Mouse (Mus musculus) liver, embryonic 16.5 days (tissue): ENCODE results near the gene Pnpla6. TPM values are rescaled to one million over a fixed set of nuclear protein-coding genes. Genes with fewer than 3 reads are reported as not detected.
"Not testable (repeated sequence)": the region's sequence is repeated elsewhere in the genome, so short reads cannot be mapped to it uniquely, and the experiment has no call there.

Experiments
- ATAC-seq: fragments of 200-750 bp; cut with Nextera tagmentation; 2 replicates; pipeline ENCODE4 v1.8.0; 2017; ENCODE audit warnings: low read depth, mild to moderate bottlenecking, moderate number of reproducible peaks, moderate library complexity
- H3K27ac ChIP-seq: fragments of 300-500 bp; sonication (generic); 2 replicates; pipeline ENCODE4 v1.5.1; 2014; ENCODE audit warnings: mild to moderate bottlenecking, low read length
- H3K27me3 ChIP-seq: fragments of 300-500 bp; sonication (generic); 2 replicates; pipeline ENCODE4 v1.6.1; 2014; ENCODE audit warnings: low read depth, low read length, mixed read lengths; ENCODE audit not compliant: control insufficient read depth, insufficient read depth
- H3K36me3 ChIP-seq: fragments of 300-500 bp; sonication (generic); 2 replicates; pipeline ENCODE4 v1.6.1; 2014; ENCODE audit warnings: mild to moderate bottlenecking; ENCODE audit not compliant: control insufficient read depth, insufficient read depth
- H3K4me1 ChIP-seq: fragments of 300-500 bp; sonication (generic); 2 replicates; pipeline ENCODE4 v1.6.1; 2014; ENCODE audit warnings: low read depth, low read length, mixed read lengths; ENCODE audit not compliant: control insufficient read depth
- H3K4me2 ChIP-seq: fragments of 300-500 bp; sonication (generic); 2 replicates; pipeline ENCODE4 v1.6.1; 2014; ENCODE audit warnings: low read depth, low read length, mixed read lengths
- H3K4me3 ChIP-seq: fragments of 300-500 bp; sonication (generic); 2 replicates; pipeline ENCODE4 v1.5.1; 2014; ENCODE audit warnings: low read depth, mild to moderate bottlenecking, low read length
- H3K9ac ChIP-seq: fragments of 300-500 bp; sonication (generic); 2 replicates; pipeline ENCODE4 v1.6.1; 2014; ENCODE audit warnings: low read depth, low read length
- H3K9me3 ChIP-seq: fragments of 300-500 bp; sonication (generic); replicated peaks from 2 replicates; pipeline ENCODE4 v1.6.1; 2016; ENCODE audit warnings: low read length; ENCODE audit not compliant: control insufficient read depth
- WGBS: fragments of 180-500 bp; shearing (Covaris S2); extraction: QIAGEN DNeasy Blood & Tissue Kit; methylation state at CpG from one replicate; pipeline ENCODE4 v1.1.7; 2014; ENCODE audit not compliant: insufficient replicate concordance; 5-methylcytosine and 5-hydroxymethylcytosine counted together
- polyA plus RNA-seq: library from polyadenylated mRNA; unstranded; fragments of >200 nt; fragmentation: Nextera tagmentation; extraction: Ambion mirVana; gene quantifications from 2 replicates; pipeline ENCODE4 v1.2.1, GENCODE M21; 2015

The Pnpla6 gene
- polyA plus RNA-seq, 1 experiment from 2014 or later, result 10.9 TPM

DNA sequence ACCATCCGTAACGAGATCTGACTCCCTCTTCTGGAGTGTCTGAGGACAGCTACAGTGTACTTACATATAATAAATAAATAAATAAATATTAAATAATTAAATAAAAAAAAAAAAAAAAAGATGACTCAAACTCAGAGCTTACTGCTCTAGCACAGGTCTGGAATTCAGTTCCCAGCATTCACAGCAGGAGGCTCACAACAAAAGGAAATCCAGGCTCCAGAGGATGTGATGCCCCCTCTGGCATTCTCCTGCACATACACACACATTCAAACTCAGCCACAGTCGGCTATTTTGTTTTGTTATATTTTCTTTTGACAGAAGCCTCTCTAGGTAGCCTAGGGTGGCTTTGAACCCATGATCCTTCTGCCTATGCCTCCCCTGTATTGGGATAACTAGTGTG lies 66.8 kb downstream of the Pnpla6 start:
- H3K27ac ChIP-seq, H3K4me1 ChIP-seq, H3K9me3 ChIP-seq, H3K4me3 ChIP-seq, H3K9ac ChIP-seq, ATAC-seq, H3K27me3 ChIP-seq, H3K36me3 ChIP-seq, H3K4me2 ChIP-seq: not testable (repeated sequence)
- 55% methylated on average over 1 of the region's 3 CpGs for WGBS

DNA sequence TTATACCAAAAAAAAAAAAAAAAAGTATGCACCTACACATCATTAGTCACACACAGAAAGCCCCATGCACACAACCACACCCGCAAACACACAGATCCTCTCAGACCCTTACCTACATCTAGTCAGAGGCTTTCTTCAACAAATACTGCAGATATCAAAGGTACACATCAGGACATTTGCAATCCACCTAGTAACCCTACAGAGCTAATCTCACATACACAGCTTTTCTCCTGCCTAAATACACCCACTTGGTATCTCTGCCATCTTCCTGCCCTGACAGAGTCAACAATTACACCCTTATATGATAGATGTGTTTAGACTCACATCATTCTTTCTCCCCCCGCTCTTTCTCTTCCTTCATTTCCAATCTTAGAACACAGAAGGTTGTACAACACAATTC lies 71.3 kb downstream of the Pnpla6 start:
- Histone ChIP-seq H3K9me3 (no peaks in the 10 kb centered on the region), H3K36me3 (no peaks in the 10 kb centered on the region), H3K27ac (no peak overlapping the region), H3K4me2 (peak overlapping the region; percentile 87; the same call in 1 of the 2 replicates), H3K4me1 (peaks cover 19% of the 10 kb centered on the region), H3K9ac (no peak overlapping the region), H3K4me3 (no peak overlapping the region), H3K27me3 (peaks cover 2% of the 10 kb centered on the region; the same call in 1 of the 2 replicates)
- 40% methylated on average over 2 of the region's 2 CpGs for WGBS
- ATAC-seq, result peak; percentile 59

DNA sequence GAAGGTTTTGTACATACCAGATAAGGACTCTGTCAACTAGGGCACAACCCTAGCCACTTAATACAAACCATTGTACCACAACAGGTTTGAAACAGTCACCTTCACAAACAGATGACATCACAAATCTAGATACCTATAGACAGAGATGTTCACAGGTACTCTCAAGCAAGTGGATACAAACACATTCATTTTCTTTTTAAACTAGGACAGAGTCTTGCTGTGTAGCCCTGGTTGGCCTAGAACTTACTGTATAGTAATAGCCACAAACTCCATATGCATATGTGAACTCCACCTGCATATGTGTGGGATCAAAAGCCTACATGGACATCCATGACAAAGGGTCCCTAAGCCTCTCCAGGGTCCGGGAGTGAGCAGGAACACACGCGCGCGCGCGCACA lies 71.8 kb downstream of the Pnpla6 start, which contains the start of gene Camsap3:
Gene Camsap3 (plus strand): TSS at position 301 of the 398 bp plus-strand sequence.
- ATAC-seq, result no peak; the same call in 1 of the 2 replicates
- Histone ChIP-seq H3K27ac (peak within 1 kb of the TSS; percentile 74), H3K4me1 (peaks cover 19% of the 10 kb centered on the region), H3K27me3 (peaks cover 2% of the 10 kb centered on the region; the same call in 1 of the 2 replicates), H3K9ac (peak within 1 kb of the TSS; percentile 72), H3K9me3 (no peaks in the 10 kb centered on the region), H3K36me3 (no peaks in the 10 kb centered on the region), H3K4me3 (peak within 1 kb of the TSS; percentile 70), H3K4me2 (peak within 1 kb of the TSS; percentile 87)
- WGBS, result 3% methylated on average over 7 of the region's 7 CpGs

DNA sequence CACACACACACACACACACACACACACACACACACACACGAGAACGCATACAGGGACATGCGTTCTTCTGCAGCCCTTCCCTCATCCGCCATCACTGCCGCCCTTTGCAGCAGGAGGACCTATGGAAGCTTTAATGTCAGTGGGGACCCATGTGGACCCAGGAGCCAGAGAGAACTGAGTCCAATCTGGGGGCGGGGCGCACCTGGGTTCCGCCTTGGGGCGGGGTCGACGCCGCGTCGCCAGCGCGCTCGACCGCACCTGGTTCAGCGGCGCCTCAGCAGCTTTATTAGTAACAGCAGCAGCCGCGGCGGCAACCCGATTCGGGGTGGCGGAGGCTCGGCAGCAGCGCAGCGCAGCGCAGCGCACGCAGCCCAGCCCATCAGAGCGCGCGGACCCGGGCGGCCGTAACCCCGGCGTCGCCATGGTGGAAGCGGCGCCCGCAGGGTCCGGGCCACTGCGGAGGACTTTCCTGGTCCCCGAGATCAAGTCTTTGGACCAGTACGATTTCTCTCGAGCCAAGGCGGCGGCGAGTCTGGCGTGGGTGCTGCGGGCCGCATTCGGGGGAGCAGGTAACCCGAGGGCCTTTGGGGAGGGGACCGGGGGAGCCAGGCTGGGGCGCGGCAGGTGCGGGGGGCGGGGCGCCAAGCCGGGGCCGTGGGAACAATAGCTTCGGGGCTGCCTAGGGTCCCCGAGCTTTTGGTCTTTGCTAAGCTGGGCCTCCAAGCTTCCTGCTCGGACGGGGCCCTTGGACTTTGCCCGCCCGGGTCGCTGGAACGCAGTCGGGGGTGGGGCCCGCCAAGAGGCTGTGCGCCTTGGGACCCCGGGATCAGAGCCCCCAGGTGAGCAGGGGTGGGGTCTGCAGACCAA lies 72.4 kb downstream of the Pnpla6 start:
- peak; percentile 74 for ATAC-seq
- H3K9me3 ChIP-seq, result no peaks in the 10 kb centered on the region
- no peaks in the 10 kb centered on the region for H3K36me3 ChIP-seq
- peak overlapping the region; percentile 74 for H3K27ac ChIP-seq
- WGBS, result under 1% methylated on average over 68 of the region's 77 CpGs
- H3K27me3 ChIP-seq, result peaks cover 2% of the 10 kb centered on the region; the same call in 1 of the 2 replicates
- peaks cover 19% of the 10 kb centered on the region for H3K4me1 ChIP-seq
- H3K4me2 ChIP-seq, result peak overlapping the region; percentile 87
- H3K9ac ChIP-seq, result peak overlapping the region; percentile 72
- peak overlapping the region; percentile 70 for H3K4me3 ChIP-seq

DNA sequence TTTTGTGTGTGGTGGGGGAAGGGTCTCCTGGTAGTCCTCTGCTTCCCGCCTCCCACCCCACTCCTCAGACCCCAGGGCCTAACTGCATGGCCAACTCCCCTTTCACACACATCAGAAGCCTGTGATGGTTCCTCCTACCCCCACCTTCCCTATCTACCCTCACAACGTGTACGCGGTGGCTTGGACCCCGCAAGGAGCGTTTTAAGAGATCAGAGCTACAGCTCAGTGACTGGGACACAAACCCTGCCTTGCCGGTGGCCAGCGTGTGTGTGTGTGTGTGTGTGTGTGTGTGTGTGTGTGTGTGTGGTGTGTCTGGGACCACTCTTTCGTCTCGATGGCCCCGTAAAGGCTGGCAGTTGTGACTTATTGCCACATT lies 73.1 kb downstream of the Pnpla6 start:
- Histone ChIP-seq H3K4me1 (peaks cover 19% of the 10 kb centered on the region), H3K9ac (peak overlapping the region; percentile 72), H3K27ac (no peak overlapping the region; the same call in 1 of the 2 replicates), H3K27me3 (peaks cover 2% of the 10 kb centered on the region; the same call in 1 of the 2 replicates), H3K4me2 (peak overlapping the region; percentile 87), H3K4me3 (peak overlapping the region; percentile 70), H3K9me3 (no peaks in the 10 kb centered on the region), H3K36me3 (no peaks in the 10 kb centered on the region)
- ATAC-seq, result peak; percentile 11; the same call in 1 of the 2 replicates
- WGBS, result 15% methylated on average over 11 of the region's 11 CpGs

DNA sequence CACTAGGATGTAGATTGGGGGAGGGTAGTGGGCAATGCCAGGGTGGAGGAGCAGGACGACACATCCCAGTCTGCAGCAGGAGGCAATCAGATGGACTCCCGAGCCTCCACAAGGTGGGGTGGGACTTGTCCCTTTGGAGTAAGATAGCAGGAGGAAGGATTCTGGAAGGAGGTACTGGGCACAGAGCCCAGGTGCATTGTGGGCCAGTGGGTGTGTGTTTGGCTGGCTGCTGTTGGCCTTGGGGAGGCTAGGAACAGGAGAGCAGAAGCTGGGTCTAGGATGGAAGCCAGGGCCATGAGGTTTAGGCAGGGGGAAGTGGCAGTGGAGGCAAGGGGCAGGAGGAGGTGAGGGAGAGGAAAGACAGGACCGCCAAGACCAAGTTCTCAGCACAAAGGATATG lies 78.3 kb downstream of the Pnpla6 start:
- no peak overlapping the region for H3K9ac ChIP-seq
- H3K4me1 ChIP-seq, result no peaks in the 10 kb centered on the region
- ATAC-seq, result no peak
- H3K4me2 ChIP-seq, result no peak overlapping the region
- no peaks in the 10 kb centered on the region for H3K36me3 ChIP-seq
- no peak overlapping the region for H3K4me3 ChIP-seq
- H3K27me3 ChIP-seq, result no peaks in the 10 kb centered on the region
- H3K27ac ChIP-seq, result no peak overlapping the region
- 45% methylated on average over 3 of the region's 3 CpGs for WGBS
- H3K9me3 ChIP-seq, result no peaks in the 10 kb centered on the region

Other genes starting within 250 kb of the Pnpla6 start
- 23.6 and 26.7 TPM in 2 replicates for gene Insr, start 235.8 kb upstream of the Pnpla6 start, polyA plus RNA-seq
- 0.99 and 1.4 TPM in 2 replicates for gene A430078G23Rik, start 162.0 kb upstream of the Pnpla6 start, polyA plus RNA-seq
- 2.1 and 2.6 TPM in 2 replicates for gene Arhgef18, start 122.4 kb upstream of the Pnpla6 start, polyA plus RNA-seq
- gene Pex11g, start 47.7 kb upstream of the Pnpla6 start, polyA plus RNA-seq, result 8.1 and 8.5 TPM in 2 replicates
- gene Tex45, start 44.5 kb upstream of the Pnpla6 start, polyA plus RNA-seq, result not detected in 2 replicates
- 4.3 and 5.4 TPM in 2 replicates for gene Zfp358, start 22.2 kb upstream of the Pnpla6 start, polyA plus RNA-seq
- gene Mcoln1, start 14.9 kb upstream of the Pnpla6 start, polyA plus RNA-seq, result 19.2 and 21.1 TPM in 2 replicates
- gene C330021F23Rik, start 52.6 kb downstream of the Pnpla6 start, polyA plus RNA-seq, result 3.1 and 4.8 TPM in 2 replicates
- gene Camsap3, start 71.9 kb downstream of the Pnpla6 start, polyA plus RNA-seq, result 1.4 and 2.6 TPM in 2 replicates
- gene Xab2, start 105.9 kb downstream of the Pnpla6 start, polyA plus RNA-seq, result 25.4 and 25.7 TPM in 2 replicates
- gene Pet100, start 106.2 kb downstream of the Pnpla6 start, polyA plus RNA-seq, result 76.2 and 80.9 TPM in 2 replicates
- gene Pcp2, start 110.2 kb downstream of the Pnpla6 start, polyA plus RNA-seq, result 0.07 TPM in 1 of 2 replicates, not detected in the other
- 48.6 and 50.9 TPM in 2 replicates for gene Stxbp2, start 115.6 kb downstream of the Pnpla6 start, polyA plus RNA-seq
- 0.11 TPM in 1 of 2 replicates, not detected in the other for gene Retn, start 140.4 kb downstream of the Pnpla6 start, polyA plus RNA-seq
- 7.7 and 8.2 TPM in 2 replicates for gene Mcemp1, start 150.4 kb downstream of the Pnpla6 start, polyA plus RNA-seq
- gene Fcor, start 157.0 kb downstream of the Pnpla6 start, polyA plus RNA-seq, result 3.9 and 4.0 TPM in 2 replicates
- 12.9 and 13.0 TPM in 2 replicates for gene Trappc5, start 160.9 kb downstream of the Pnpla6 start, polyA plus RNA-seq
- gene Fcer2a, start 178.8 kb downstream of the Pnpla6 start, polyA plus RNA-seq, result not detected in 2 replicates
- 8.2 and 10.3 TPM in 2 replicates for gene Clec4g, start 205.3 kb downstream of the Pnpla6 start, polyA plus RNA-seq
- gene Cd209a, start 233.6 kb downstream of the Pnpla6 start, polyA plus RNA-seq, result 0.07 and 0.24 TPM in 2 replicates